Mouse (Mus musculus): ENCODE results near the gene Mipep.

The Mipep gene

GRCm38 (mm10) chr14:60784427-60785315 is at the start of gene Mipep:
TSS of gene Mipep (plus strand) at chr14:60784573.
- DNase-seq (ENCODE audit: low spot score), result peak; percentile 77

DNA sequence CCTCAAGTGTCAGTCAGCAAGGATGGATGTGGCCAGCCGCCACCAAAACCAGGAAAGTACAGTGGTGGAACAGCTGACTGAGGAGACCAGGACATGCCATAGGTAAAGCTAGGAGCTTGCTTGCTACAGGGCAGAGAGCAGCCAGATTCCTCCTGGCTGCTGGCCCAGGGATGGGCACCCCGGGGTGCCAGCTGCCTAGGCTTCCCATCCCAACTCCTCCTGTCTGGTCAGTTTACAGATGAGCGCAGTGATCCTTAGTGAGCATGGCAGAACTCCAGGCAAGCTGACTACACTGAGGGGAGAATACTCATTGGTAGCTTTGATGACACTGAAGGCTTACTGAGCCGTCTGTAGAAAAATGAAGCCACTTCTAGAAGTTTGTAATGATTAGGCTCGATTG is 49.2 kb upstream of the Mipep start:
- no peak for DNase-seq (ENCODE audit: low spot score)

DNA sequence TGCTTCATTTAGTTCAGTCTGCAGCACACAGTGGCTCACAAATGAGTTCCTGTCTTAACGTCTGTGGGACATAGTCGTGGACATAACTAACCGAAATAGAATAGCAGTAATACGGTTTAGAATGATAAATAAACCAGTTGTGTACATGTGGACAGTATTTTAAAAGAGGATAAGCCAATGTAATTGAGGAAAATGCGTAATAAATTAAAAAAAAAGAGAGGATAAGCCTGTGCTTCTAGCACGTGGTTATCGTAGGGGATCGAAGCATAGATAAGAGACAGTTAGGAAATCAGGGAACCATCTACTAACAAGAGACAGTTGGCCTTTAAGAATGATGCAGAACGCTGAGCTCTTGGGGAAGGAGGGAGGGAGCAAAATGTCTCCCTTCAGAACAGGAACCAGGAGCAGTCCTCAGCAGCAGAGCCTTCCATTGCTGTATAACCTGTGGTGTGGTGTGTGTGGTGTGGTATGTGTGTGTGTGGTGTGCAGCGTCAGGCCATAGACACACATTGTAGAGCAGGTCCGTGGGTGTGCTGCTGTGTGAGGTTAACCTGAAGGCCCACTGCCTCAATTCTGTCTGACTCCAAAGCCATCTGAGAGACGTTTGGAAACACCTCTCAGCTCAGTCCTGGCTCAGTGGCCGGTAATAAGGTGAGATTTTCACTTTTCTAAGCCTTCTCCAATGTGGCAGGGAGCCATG is 48.4 kb upstream of the Mipep start:
- no peak for DNase-seq (ENCODE audit: low spot score)

GRCm38 (mm10) chr14:60736591-60737192 is 47.7 kb upstream of the Mipep start:
- no peak for DNase-seq (ENCODE audit: low spot score)

GRCm38 (mm10) chr14:60737202-60737611 is 47.2 kb upstream of the Mipep start:
- no peak for DNase-seq (ENCODE audit: low spot score)

GRCm38 (mm10) chr14:60738434-60738938 is 45.9 kb upstream of the Mipep start:
- DNase-seq (ENCODE audit: low spot score), result no peak

DNA sequence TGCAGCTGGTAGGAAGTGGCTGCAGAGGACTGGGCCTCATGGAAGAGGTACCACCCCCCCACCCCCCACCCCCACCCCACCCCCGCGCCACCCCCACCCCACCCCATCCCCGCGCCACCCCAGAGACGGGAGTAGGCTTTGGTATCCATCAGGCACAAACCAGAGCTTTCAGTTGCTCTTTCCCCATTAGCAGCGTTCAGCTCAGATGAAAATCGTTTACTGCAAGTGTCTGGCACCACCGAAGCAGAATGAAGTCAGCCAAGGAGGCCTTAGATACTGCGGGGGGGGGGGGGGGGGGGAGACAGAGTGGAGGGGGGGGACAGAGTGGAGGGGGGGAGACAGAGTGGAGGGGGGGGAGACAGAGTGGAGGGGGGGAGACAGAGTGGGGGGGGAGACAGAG is 45.2 kb upstream of the Mipep start:
- DNase-seq (ENCODE audit: low spot score), result no peak

DNA sequence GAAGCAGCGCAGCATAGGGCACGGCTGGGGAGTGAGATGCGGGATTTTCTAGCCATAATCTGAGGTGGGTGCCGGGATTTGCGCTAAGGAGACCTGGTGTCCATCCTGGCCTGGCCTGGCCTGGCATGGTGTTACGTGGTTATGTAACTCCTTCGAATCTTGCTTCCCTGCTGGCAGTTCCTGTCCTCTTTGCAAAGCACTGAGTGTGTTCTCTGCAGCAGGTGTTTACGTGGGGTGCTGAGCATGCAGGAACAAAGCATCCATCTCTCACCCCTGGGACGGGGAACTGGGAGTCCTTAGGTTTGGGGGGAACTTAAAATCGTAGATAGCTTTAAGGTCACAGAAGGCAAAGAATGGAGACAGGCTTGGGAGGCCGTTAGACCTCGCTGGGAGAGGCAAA is 44.8 kb upstream of the Mipep start:
- no peak for DNase-seq (ENCODE audit: low spot score)

- no peak for DNase-seq (ENCODE audit: low spot score)
Observed at GRCm38 (mm10) chr14:60740507-60740906, 43.9 kb upstream of the Mipep start.

GRCm38 (mm10) chr14:60741033-60741432 is 43.3 kb upstream of the Mipep start:
- no peak for DNase-seq (ENCODE audit: low spot score)

- no peak for DNase-seq (ENCODE audit: low spot score)
Observed at GRCm38 (mm10) chr14:60741490-60741981, 42.8 kb upstream of the Mipep start.

DNA sequence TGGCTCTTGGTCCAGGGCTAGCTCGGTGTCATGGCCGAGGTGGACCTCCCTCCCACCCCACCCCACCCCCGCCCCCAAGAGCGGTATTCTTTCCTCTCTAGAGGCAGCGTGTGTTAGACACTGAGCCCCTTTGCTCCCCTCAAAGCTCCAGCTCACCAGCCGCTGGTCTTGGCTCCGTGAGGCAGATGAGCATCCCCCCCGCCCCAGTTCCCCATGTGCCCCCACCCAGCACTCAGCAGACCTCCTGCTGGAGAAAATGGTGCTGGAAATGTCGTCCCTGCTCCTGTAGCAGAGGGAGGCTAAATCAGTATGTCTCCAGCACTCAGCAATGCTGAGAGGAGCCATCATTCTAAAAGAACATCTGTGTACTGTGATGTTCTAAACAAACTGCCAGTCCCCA is 40.7 kb upstream of the Mipep start:
- DNase-seq (ENCODE audit: low spot score), result no peak

DNA sequence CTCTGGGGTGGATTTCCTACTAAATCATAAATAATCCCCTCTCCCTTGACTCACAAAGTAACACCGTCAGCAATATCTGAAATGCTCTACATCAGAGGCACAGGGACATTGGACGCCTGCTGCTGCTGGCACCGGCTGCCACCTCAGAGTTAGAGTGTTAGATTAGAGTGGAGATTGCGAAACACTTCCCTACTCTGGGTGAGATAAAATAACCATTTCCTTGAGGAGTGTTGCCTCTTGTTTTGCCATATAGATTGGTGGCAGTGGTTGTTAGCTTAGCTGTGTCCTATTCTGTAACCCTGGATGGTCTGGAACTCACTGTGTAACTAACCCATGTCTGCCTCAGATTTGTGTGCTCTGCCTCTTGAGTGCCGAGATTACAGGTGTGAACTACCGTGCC is 39.2 kb upstream of the Mipep start:
- no peak for DNase-seq (ENCODE audit: low spot score)

GRCm38 (mm10) chr14:60746141-60746540 is 38.2 kb upstream of the Mipep start:
- DNase-seq (ENCODE audit: low spot score), result no peak

DNA sequence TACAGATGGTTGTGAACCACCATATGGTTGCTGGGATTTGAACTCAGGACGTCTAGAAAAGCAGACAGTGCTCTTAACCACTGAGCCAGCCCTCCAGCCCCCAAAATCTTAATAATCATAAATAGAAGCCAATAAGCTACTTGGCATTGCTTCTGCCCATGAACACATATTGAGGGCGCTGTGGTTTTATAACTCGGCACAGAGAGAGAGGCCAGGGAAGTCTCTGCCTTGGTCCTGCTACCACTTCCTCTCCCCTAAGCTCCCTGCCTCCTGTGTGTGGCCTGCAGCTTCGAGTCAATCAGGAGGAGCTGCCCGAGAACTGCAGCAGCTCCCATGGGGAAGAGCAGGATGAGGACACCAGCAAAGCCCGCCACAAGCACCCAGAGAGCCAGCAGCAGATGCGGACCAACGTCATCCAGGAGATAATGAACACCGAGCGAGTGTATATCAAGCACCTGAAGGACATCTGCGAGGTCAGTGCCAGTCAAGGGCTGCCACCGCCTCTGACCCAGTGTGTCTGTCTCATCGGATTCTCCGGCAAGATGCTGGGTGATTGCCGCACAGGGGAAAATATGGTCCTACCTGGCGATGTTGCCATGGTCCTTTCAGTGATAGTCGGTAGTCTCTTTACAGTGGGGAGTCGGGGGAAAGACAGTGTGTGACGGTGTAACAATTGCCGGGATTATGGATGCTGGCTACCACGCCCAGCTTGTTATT is 37.1 kb upstream of the Mipep start:
- no peak for DNase-seq (ENCODE audit: low spot score)

DNA sequence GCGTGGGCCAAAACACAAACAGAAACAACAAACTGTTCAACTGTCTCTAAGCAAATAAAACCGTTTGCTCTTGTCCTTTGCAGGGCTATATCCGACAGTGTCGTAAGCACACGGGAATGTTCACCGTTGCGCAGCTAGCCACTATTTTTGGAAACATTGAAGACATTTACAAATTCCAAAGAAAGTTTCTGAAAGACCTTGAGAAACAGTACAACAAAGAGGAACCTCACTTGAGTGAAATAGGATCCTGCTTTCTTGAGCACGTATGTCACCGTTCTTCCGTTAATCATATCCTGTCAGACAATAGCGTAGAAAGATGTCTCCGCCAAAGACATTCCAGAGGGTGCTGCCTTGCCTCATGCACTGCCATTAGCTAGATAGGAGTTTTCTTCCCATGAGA is 34.5 kb upstream of the Mipep start:
- DNase-seq (ENCODE audit: low spot score), result no peak

- no peak for DNase-seq (ENCODE audit: low spot score)
Observed at GRCm38 (mm10) chr14:60751581-60751980, 32.8 kb upstream of the Mipep start.

DNA sequence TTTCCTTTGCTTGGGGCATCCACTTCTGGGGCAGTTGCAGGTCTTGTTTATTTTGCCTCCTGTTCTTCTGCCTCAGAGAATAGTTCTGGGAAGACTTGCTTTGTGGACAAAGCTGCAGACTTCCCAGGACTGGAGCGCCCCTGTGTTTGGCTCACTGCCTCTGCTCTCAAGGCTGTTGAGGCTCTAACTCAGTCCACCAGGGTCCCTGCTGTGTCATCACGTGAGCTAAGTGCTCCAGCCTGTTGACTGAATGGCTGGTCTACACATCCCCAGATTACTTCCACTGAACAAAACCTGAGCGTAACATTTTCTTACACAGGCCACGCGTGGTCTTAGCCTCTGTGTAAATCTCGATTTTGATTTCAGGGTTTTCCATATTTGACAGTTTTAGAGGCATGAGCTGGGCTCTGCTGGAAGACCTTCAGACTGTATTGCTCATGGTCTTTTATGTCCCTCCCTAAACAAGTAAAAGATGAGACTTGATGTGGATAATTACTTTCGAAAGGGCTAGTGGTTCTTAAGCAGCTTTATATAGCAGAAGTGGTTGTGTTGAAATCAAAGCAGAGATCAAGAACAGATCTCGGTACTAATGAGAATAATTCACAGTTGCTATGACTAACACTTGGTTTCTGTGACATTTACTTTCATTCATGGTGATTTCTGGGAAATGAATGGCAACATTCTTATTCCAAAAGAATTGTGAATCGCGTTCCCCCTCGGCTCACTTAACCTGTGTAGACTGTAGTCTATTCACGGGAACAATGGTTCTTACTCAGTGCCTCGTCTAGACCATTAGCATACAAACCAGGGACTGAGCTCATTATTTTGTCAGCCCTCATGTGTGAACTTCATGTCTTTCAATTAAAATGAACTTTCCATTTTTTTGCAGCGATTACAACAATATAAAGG is 31.2 kb upstream of the Mipep start:
- DNase-seq (ENCODE audit: low spot score), result no peak

DNA sequence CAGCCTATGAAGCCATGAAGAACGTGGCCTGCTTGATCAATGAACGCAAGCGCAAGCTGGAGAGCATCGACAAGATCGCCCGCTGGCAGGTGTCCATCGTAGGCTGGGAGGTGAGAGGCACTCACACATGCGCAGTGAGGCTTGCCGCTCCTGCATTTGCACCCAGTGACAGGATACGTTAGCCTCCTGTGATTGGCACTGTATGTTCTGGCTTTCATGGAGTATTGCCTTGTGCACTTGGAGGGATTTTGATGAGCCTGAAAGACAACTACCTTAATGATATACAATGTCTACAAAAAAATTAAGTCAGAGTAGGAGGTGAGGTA is 30.6 kb upstream of the Mipep start:
- no peak for DNase-seq (ENCODE audit: low spot score)

GRCm38 (mm10) chr14:60754656-60755055 is 29.7 kb upstream of the Mipep start:
- no peak for DNase-seq (ENCODE audit: low spot score)

GRCm38 (mm10) chr14:60756271-60756670 is 28.1 kb upstream of the Mipep start:
- DNase-seq (ENCODE audit: low spot score), result no peak
